Mouse (Mus musculus) liver, embryonic 13.5 days (tissue): Measurements from ENCODE around the gene Dmrtc2. TPM values are rescaled to one million over a fixed set of nuclear protein-coding genes. Genes with fewer than 3 reads are reported as not detected.
A peak's percentile ranks its signal among the peaks of the same experiment; 100 is the strongest.

ENCODE experiments used
- ATAC-seq: fragments of 200-750 bp; cut with Nextera tagmentation; 2 replicates; pipeline ENCODE4 v1.8.0; 2017; ENCODE audit warnings: low read depth, mild to moderate bottlenecking, moderate number of reproducible peaks, moderate library complexity
- DNase-seq: peaks from one replicate; pipeline ENCODE4 v3.0.0; 2022
- H3K27ac ChIP-seq: fragments of 300-500 bp; sonication (generic); 2 replicates; pipeline ENCODE4 v1.5.1; 2015; ENCODE audit warnings: moderate library complexity, mild to moderate bottlenecking, inconsistent platforms
- H3K27me3 ChIP-seq: fragments of 300-500 bp; sonication (generic); 2 replicates; pipeline ENCODE4 v1.6.1; 2015; ENCODE audit warnings: mild to moderate bottlenecking, inconsistent platforms
- H3K36me3 ChIP-seq: fragments of 300-500 bp; sonication (generic); 2 replicates; pipeline ENCODE4 v1.6.1; 2015; ENCODE audit warnings: mild to moderate bottlenecking, inconsistent platforms
- H3K4me1 ChIP-seq: fragments of 300-500 bp; sonication (generic); replicated peaks from 2 replicates; pipeline ENCODE4 v1.6.1; 2015; ENCODE audit warnings: inconsistent platforms
- H3K4me2 ChIP-seq: fragments of 300-500 bp; sonication (generic); 2 replicates; pipeline ENCODE4 v1.6.1; 2015; ENCODE audit warnings: inconsistent platforms, mild to moderate bottlenecking, moderate library complexity
- H3K4me3 ChIP-seq: fragments of 300-500 bp; sonication (generic); replicated peaks from 2 replicates; pipeline ENCODE4 v1.5.1; 2015; ENCODE audit warnings: mild to moderate bottlenecking, inconsistent platforms
- H3K9ac ChIP-seq: fragments of 300-500 bp; sonication (generic); 2 replicates; pipeline ENCODE4 v1.6.1; 2015; ENCODE audit warnings: mild to moderate bottlenecking, inconsistent platforms
- H3K9me3 ChIP-seq: fragments of 300-500 bp; sonication (generic); replicated peaks from 2 replicates; pipeline ENCODE4 v1.6.1; 2016; ENCODE audit warnings: inconsistent platforms
- WGBS: fragments of 180-500 bp; shearing (Covaris S2); methylation state at CpG from one replicate; pipeline ENCODE4 v1.1.7; 2015; ENCODE audit not compliant: insufficient replicate concordance; 5-methylcytosine and 5-hydroxymethylcytosine counted together
- polyA plus RNA-seq: library from polyadenylated mRNA; unstranded; fragments of >200 nt; fragmentation: Nextera tagmentation; extraction: Ambion mirVana; gene quantifications from 2 replicates; pipeline ENCODE4 v1.2.1, GENCODE M21; 2015

Dmrtc2 gene
- polyA plus RNA-seq, 1 experiment from 2014 or later, result not detected

DNA sequence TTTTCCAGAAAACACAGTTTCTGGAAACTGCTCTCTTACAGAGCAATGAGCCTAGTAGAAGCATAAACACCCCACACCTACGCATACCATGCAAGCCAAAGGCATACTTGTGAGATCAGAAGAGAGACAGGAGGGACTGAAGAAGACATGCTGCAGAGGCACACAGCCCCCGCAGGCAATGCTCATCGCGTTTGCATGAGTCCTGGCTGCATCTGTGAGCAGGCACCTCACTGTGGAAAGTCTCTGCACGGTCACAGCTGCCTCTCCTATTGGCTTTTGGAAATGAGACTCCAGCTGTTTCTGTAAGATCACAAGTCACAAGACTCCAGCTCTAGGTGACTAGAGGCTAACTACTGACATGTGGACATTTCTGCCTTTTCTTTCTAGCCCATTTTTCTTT is 19.7 kb upstream of the Dmrtc2 start:
- no peak for ATAC-seq
- peaks cover 91% of the 10 kb centered on the region for H3K4me1 ChIP-seq

DNA sequence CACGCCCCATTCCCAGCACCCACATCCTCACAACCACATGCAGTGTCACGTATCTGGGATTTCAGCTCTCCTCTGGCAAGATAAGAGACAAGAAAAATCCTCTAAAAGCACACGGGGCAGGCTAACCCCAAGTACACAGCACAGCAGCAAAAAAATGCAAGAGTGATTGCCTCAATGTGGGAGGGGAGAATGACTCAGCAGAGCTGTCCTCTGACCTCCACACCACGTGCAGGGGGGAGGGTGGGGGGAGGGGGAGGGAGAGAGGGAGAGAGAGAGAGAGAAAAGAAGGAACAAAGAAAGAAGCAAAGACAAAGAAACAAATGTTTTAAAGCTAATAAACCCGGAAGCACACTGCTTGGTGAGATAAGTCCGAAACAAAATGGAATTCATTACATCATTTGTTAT is 19.0 kb upstream of the Dmrtc2 start:
- peak overlapping the region; percentile 100 for H3K27ac ChIP-seq
- H3K27me3 ChIP-seq, result no peaks in the 10 kb centered on the region
- peak overlapping the region; percentile 82 for H3K4me2 ChIP-seq
- H3K9ac ChIP-seq, result peak overlapping the region; percentile 80
- H3K4me3 ChIP-seq, result peak overlapping the region; percentile 58
- peak; percentile 38 for ATAC-seq
- peak; percentile 78 for DNase-seq
- H3K36me3 ChIP-seq, result no peaks in the 10 kb centered on the region
- peaks cover 91% of the 10 kb centered on the region for H3K4me1 ChIP-seq
- 5% methylated on average over 6 of the region's 6 CpGs for WGBS
- no peaks in the 10 kb centered on the region for H3K9me3 ChIP-seq

More for the DNA sequence above, 19.7 kb upstream of the Dmrtc2 start:
- H3K27me3 ChIP-seq, result no peaks in the 10 kb centered on the region
- no peaks in the 10 kb centered on the region for H3K9me3 ChIP-seq
- WGBS, result 17% methylated on average over 5 of the region's 5 CpGs
- peak overlapping the region; percentile 67 for H3K9ac ChIP-seq
- no peaks in the 10 kb centered on the region for H3K36me3 ChIP-seq
- H3K4me2 ChIP-seq, result peak overlapping the region; percentile 82
- DNase-seq, result peak; percentile 46
- H3K27ac ChIP-seq, result peak overlapping the region; percentile 100
- peak overlapping the region; percentile 58 for H3K4me3 ChIP-seq

DNA sequence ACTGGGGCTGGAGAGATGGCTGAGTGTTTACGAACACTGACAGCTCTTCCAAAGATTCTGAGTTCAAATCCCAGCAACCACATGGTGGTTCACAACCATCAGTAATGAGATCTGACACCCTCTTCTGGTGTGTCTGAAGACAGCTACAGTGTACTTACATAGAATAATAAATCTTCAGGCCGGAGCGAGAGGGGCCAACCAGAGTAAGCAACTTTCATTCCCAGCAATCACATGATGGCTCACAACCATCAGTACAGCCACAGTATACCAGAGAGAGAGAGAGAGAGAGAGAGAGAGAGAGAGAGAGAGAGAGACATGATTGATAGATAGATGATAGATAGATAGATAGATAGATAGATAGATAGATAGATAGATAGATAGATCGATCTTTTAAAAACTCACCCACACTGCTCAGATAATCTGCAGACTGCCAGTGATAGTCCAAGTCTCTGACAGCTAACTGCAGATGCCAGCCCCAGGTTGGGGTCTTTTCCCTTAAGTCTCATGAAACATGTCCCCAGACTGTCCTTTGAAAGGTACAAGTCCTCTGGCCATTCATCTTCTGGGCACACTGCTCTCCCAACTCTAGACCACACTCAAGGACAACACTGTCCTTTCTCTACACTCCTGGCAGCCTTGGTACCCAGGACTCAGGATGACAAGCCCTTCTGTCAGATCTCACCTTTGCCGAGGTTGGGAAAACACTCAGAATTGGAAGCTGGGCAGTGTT is 18.1 kb upstream of the Dmrtc2 start:
- 55% methylated on average over 5 of the region's 5 CpGs for WGBS
- H3K36me3 ChIP-seq, result no peaks in the 10 kb centered on the region
- no peak for ATAC-seq
- peak overlapping the region; percentile 82 for H3K4me2 ChIP-seq
- peak overlapping the region; percentile 80 for H3K9ac ChIP-seq
- H3K9me3 ChIP-seq, result no peaks in the 10 kb centered on the region
- DNase-seq, result no peak
- H3K27ac ChIP-seq, result peak overlapping the region; percentile 100
- peak overlapping the region; percentile 58 for H3K4me3 ChIP-seq
- H3K4me1 ChIP-seq, result peaks cover 90% of the 10 kb centered on the region
- H3K27me3 ChIP-seq, result no peaks in the 10 kb centered on the region

DNA sequence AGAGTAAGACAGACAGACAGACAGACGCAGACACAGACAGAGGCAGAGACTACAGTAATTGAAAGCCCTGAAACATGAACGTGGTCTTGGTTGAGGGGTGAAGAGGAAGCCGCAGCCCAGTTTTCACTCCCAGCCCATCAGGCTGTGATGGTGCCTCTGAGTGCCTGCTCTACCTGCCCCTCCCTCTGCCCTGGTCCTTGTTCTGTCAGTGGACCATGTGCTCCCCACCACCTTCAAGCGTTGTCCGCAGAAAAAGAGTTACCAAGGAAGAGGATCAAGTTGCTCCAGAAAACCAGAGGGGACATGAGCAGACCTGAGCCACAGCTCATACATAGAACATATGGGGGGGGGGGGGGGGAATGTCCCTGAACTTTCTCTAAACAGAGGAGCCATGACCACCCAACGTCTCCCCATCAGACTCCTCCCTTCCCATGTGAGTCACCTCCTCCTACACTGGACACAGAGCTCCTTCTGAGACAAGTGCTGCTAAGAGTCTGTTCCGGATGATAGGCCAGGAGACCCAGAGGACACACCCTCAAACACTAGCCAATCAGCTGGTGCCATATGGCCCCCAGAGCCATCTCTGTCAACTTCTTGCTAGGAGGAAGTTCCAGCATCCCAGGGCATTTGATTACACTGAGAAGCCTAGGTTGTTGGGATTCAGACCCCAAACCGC is 17.2 kb upstream of the Dmrtc2 start:
- H3K36me3 ChIP-seq, result no peaks in the 10 kb centered on the region
- ATAC-seq (peak; percentile 95), DNase-seq (peak; percentile 87)
- H3K4me2 ChIP-seq, result peak overlapping the region; percentile 82
- H3K9ac ChIP-seq, result peak overlapping the region; percentile 80
- 34% methylated on average over 8 of the region's 8 CpGs for WGBS
- H3K27ac ChIP-seq, result peak overlapping the region; percentile 100
- H3K9me3 ChIP-seq, result no peaks in the 10 kb centered on the region
- peak overlapping the region; percentile 58 for H3K4me3 ChIP-seq
- peaks cover 90% of the 10 kb centered on the region for H3K4me1 ChIP-seq
- H3K27me3 ChIP-seq, result no peaks in the 10 kb centered on the region

DNA sequence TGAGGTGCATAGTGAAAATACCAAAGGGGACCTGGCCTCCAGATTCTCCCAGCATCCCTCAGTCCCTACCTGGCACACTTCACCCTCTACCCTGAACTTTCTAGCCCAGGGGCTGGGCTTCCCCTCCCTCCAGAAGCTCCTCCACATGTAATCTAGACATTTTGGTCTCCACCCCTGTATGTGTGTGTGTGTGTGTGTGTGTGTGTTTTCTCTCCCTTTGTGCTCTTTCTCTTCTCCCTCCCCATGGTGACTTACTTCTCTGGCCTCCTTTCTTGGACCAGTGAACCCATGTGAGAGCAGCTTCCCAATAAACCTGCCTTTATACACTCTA is 16.7 kb upstream of the Dmrtc2 start:
- Histone ChIP-seq H3K9me3 (no peaks in the 10 kb centered on the region), H3K9ac (peak overlapping the region; percentile 61), H3K27me3 (no peaks in the 10 kb centered on the region), H3K4me3 (peak overlapping the region; percentile 58), H3K4me1 (peaks cover 92% of the 10 kb centered on the region), H3K27ac (peak overlapping the region; percentile 100), H3K4me2 (peak overlapping the region; percentile 82), H3K36me3 (no peaks in the 10 kb centered on the region)
- ATAC-seq, result peak; percentile 76
- DNase-seq, result no peak

DNA sequence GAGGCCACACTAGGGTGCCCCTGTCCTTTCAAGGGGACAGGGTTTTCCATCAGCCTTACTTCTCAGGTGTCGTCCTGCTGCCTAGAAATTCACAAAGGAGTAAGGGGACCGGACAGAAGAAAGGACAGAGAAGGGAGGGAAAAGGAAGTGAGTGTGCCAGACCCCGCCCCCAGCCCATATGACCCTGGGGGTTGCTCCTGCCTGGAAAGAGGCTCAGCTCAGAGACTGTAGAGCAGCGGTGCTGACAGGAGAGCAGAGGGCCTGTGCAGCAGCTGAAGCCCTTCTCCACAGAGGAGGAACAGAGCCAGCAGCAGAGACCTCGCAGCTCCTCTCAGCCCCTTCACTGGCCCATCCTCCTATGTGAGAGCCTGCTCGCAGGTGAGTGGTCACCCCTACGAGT is 16.2 kb upstream of the Dmrtc2 start:
- Histone ChIP-seq H3K9ac (peak overlapping the region; percentile 61), H3K4me2 (peak overlapping the region; percentile 82), H3K27me3 (no peaks in the 10 kb centered on the region), H3K36me3 (no peaks in the 10 kb centered on the region), H3K9me3 (no peaks in the 10 kb centered on the region), H3K4me3 (peak overlapping the region; percentile 30), H3K27ac (peak overlapping the region; percentile 100), H3K4me1 (peaks cover 94% of the 10 kb centered on the region)
- 35% methylated on average over 7 of the region's 7 CpGs for WGBS
- ATAC-seq, result no peak
- no peak for DNase-seq

DNA sequence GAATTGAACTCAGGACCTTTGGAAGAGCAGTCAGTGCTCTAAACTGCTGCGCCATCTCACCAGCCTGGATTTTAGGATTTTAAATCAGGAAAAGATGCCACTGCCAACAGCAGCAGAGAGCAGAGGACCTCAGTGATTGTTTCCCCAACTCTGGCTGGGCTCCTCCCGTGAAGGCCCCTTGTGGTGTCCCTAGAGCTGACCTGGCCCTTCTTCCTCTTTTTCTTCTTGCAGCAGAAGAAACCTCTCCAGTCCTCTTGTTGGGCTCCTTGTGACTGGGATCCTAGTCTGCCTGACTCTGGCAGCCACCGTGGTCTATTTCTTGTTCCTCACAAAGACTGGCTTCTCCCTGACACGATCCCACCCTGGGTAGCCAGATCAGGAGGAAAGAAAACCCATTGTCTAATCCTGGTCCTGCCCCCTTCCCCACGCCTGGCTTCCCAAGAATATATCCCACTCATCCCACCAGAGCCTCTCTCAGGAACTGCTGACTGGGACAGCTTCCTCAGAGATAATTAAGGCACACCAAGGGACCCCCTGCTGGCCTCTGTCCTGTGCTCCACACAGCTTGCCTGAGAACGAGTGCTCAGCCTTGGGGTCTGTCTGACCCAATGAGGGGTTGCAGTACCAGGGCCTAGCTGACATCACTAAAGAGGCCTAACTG is 13.3 kb upstream of the Dmrtc2 start:
- H3K4me1 ChIP-seq, result peaks cover 96% of the 10 kb centered on the region
- no peaks in the 10 kb centered on the region for H3K9me3 ChIP-seq
- H3K36me3 ChIP-seq, result no peaks in the 10 kb centered on the region
- no peak overlapping the region for H3K4me3 ChIP-seq
- no peak for ATAC-seq
- no peaks in the 10 kb centered on the region for H3K27me3 ChIP-seq
- WGBS, result 36% methylated on average over 6 of the region's 6 CpGs
- 0 out of 2 replicates have a peak overlapping the region, but pooled peaks have one; percentile 72 for H3K9ac ChIP-seq
- H3K4me2 ChIP-seq, result no peak overlapping the region
- DNase-seq, result no peak
- peak overlapping the region; percentile 97 for H3K27ac ChIP-seq

DNA sequence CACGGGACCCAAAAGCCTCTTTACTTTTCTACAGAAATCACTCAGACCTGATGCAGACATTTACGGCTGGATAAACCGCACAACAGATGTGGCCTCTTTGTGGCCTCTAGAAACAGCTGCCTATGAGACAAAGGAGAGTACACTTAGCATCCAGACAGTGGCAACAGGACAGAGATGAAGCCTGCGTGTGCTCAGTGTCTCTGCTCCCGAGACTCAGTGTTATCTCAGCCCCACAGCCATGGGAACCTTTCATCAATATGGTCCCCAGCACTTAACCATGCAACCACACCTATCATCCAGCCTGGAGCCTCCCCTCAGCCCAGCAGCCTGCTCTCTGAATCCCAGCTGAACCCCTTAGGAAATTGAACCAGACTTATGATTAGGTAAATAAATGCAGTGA is 10.6 kb upstream of the Dmrtc2 start:
- DNase-seq (peak; percentile 75), ATAC-seq (peak; percentile 100)
- Histone ChIP-seq H3K36me3 (no peaks in the 10 kb centered on the region), H3K4me1 (peaks cover 79% of the 10 kb centered on the region), H3K27me3 (0 out of 2 replicates have a peak, but pooled peaks cover 1% of the 10 kb centered on the region), H3K4me2 (peak overlapping the region; percentile 52), H3K9me3 (no peaks in the 10 kb centered on the region), H3K9ac (peak overlapping the region; percentile 72), H3K27ac (peak overlapping the region; percentile 97), H3K4me3 (0 out of 2 replicates have a peak overlapping the region, but pooled peaks have one; percentile 2)
- 37% methylated on average over 5 of the region's 5 CpGs for WGBS

DNA sequence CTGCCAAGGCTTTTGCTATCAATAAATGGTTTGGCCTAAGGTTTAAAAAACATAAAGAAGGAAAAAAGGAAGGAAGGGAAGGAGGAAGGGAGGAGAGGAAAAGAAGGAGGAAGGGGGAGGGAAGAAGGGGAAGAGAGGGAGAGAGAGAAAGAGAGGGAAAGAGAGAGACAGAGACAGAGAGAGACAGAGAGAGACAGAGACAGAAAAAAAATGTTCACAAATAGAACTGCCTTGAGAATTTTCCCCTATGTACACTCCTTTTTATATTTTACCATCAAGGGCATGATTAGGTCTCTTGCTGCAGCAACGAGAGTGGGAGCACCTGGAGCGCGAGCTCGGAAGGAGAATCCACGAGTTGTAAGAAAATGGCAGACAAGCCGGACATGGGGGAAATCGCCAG is 7.9 kb upstream of the Dmrtc2 start, which contains the start of gene Gm9844:
Gm9844 (plus strand) TSS at position 301 of the 400 bp plus-strand sequence.
- H3K9me3 ChIP-seq, result no peaks in the 10 kb centered on the region
- 67% methylated on average over 7 of the region's 7 CpGs for WGBS
- H3K36me3 ChIP-seq, result no peaks in the 10 kb centered on the region
- no peak within 1 kb of the TSS for H3K9ac ChIP-seq
- no peak within 1 kb of the TSS for H3K4me3 ChIP-seq
- no peak for DNase-seq
- no peak for ATAC-seq
- H3K4me1 ChIP-seq, result peaks cover 58% of the 10 kb centered on the region
- H3K4me2 ChIP-seq, result no peak within 1 kb of the TSS
- H3K27me3 ChIP-seq, result peaks cover 17% of the 10 kb centered on the region; the same call in 1 of the 2 replicates
- H3K27ac ChIP-seq, result peak within 1 kb of the TSS; percentile 64

DNA sequence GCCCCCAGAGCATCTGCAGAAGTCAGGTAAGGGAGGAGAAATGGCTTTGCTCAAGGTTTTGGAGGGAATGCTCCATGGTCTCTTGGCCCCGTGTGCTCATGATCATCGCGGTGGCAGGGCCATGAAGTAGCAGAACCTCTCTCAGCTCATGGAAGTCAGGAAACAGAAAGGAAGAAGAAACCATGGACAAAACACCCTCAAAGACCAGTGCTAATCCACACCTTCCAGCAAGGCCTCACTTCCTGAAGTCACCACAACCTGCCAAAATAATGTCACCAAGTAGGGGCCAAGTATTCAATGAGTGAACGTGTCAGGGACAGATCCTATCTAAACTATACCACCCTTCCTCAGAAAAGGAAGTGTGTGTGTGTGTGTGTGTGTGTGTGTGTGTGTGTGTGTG is 7.0 kb upstream of the Dmrtc2 start:
- H3K4me2 ChIP-seq, result no peak overlapping the region
- no peaks in the 10 kb centered on the region for H3K9me3 ChIP-seq
- peaks cover 23% of the 10 kb centered on the region; the same call in 1 of the 2 replicates for H3K27me3 ChIP-seq
- ATAC-seq (no peak), DNase-seq (no peak)
- H3K4me1 ChIP-seq, result peaks cover 49% of the 10 kb centered on the region
- H3K9ac ChIP-seq, result no peak overlapping the region
- H3K4me3 ChIP-seq, result no peak overlapping the region
- peak overlapping the region; percentile 43; the same call in 1 of the 2 replicates for H3K27ac ChIP-seq
- no peaks in the 10 kb centered on the region for H3K36me3 ChIP-seq
- 43% methylated on average over 4 of the region's 4 CpGs for WGBS

DNA sequence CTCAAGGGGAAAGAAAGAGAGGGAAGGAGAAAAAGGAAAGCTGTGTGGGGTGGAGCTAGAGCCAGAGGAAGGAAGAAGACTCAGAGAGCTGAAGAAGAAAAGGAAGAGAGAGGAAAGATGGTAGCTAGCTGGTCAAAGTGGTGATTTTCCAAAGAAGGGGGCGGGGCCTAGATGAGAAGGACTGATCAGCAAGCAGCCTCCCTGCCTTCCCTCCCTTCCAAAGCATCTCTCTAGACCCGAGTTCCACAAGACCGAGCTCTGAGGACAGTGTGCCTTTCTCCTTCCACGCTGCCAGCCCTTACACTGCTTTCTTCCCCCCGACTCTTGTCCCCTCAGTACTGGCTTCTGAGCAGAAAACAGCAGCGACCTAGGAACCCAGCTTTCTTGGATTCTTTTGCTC is 5.7 kb upstream of the Dmrtc2 start:
- WGBS, result 33% methylated on average over 6 of the region's 6 CpGs

More for the DNA sequence above, 5.7 kb upstream of the Dmrtc2 start:
- H3K27me3 ChIP-seq, result peaks cover 34% of the 10 kb centered on the region
- no peak overlapping the region for H3K4me2 ChIP-seq
- no peak overlapping the region for H3K4me3 ChIP-seq
- H3K9ac ChIP-seq, result no peak overlapping the region
- no peaks in the 10 kb centered on the region for H3K9me3 ChIP-seq
- H3K36me3 ChIP-seq, result no peaks in the 10 kb centered on the region
- ATAC-seq (no peak), DNase-seq (no peak)
- peaks cover 36% of the 10 kb centered on the region for H3K4me1 ChIP-seq
- no peak overlapping the region; the same call in 1 of the 2 replicates for H3K27ac ChIP-seq
